Mouse (Mus musculus): ENCODE results near the gene Gm10300.

DNA sequence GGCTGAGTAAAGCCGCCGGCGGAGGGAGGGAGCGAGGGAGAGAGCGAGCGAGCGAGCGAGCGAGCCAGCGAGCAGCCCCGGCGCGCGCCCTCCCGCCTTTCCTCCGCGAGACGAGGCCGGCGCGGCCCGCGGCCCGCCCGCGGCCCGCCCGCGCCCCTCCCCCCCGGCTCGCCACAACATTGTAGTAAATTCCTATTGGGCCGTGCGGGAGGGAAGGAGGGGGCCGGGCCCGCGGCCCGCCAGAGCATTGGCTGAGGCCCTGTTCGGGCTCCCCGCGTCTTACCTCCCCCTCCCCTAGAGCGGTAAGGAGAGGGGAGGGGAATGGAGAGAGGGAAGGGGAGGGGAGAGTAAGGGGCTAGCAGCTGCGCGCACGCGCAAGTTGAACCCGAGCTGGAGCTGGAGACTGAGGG, 25.5 kb upstream of the Gm10300 start:
- no peak for TF ChIP-seq CTCF (IDR thresholded peaks at IDR 0.05; ENCODE audit: low read depth)
- TF ChIP-seq EP300 (IDR thresholded peaks at IDR 0.05; ENCODE audit: low read depth) = no peak
